Mouse (Mus musculus) midbrain, postnatal 0 days (tissue): Measurements from ENCODE around the gene Gstp3. TPM values are rescaled to one million over a fixed set of nuclear protein-coding genes. Genes with fewer than 3 reads are reported as not detected.

ENCODE experiments used
- ATAC-seq: fragments of 200-750 bp; cut with Nextera tagmentation; 2 replicates; pipeline ENCODE4 v1.8.0; 2017; ENCODE audit warnings: moderate number of reproducible peaks, mild to moderate bottlenecking, moderate TSS enrichment, moderate library complexity; ENCODE audit not compliant: low FRiP score
- DNase-seq: peaks from one replicate; pipeline ENCODE4 v3.0.0-alpha.2; 2015; ENCODE audit warnings: low spot score
- H3K27ac ChIP-seq: fragments of 300-500 bp; sonication (generic); 2 replicates; pipeline ENCODE4 v1.5.1; 2014; ENCODE audit warnings: low read depth, mild to moderate bottlenecking, low read length, mixed read lengths
- H3K27me3 ChIP-seq: fragments of 300-500 bp; sonication (generic); 2 replicates; pipeline ENCODE4 v1.6.1; 2014; ENCODE audit warnings: low read length, control low read depth, mixed read lengths; ENCODE audit not compliant: insufficient read depth
- H3K36me3 ChIP-seq: fragments of 300-500 bp; sonication (generic); 2 replicates; pipeline ENCODE4 v1.6.1; 2014; ENCODE audit warnings: low read length, control low read depth, mixed read lengths; ENCODE audit not compliant: insufficient read depth
- H3K4me1 ChIP-seq: fragments of 300-500 bp; sonication (generic); 2 replicates; pipeline ENCODE4 v1.6.1; 2014; ENCODE audit warnings: mild to moderate bottlenecking, control low read depth, antibody characterized with exemption, low read length, mixed read lengths; ENCODE audit not compliant: insufficient read depth
- H3K4me2 ChIP-seq: fragments of 300-500 bp; sonication (generic); 2 replicates; pipeline ENCODE4 v1.6.1; 2014; ENCODE audit warnings: low read depth, mild to moderate bottlenecking, low read length, mixed read lengths; ENCODE audit not compliant: poor library complexity, severe bottlenecking
- H3K4me3 ChIP-seq: fragments of 300-500 bp; sonication (generic); 2 replicates; pipeline ENCODE4 v1.5.1; 2014; ENCODE audit warnings: low read depth, mild to moderate bottlenecking, low read length, moderate library complexity
- H3K9ac ChIP-seq: fragments of 300-500 bp; sonication (generic); replicated peaks from 2 replicates; pipeline ENCODE4 v1.6.1; 2014; ENCODE audit warnings: mild to moderate bottlenecking, low read length, moderate library complexity, mixed read lengths; ENCODE audit not compliant: poor library complexity, severe bottlenecking
- H3K9me3 ChIP-seq: fragments of 300-500 bp; sonication (generic); 2 replicates; pipeline ENCODE4 v1.6.1; 2016; ENCODE audit warnings: low read length, control low read depth
- CTCF ChIP-seq: IDR thresholded peaks from 2 replicates; pipeline ENCODE4 v1.5.1; 2016; ENCODE audit warnings: antibody characterized with exemption, mild to moderate bottlenecking
- WGBS: fragments of 180-500 bp; shearing (Covaris S2); extraction: QIAGEN DNeasy Blood & Tissue Kit; methylation state at CpG from one replicate; pipeline ENCODE4 v1.1.7; 2014; 5-methylcytosine and 5-hydroxymethylcytosine counted together
- polyA plus RNA-seq: library from polyadenylated mRNA; unstranded; fragments of >200 nt; fragmentation: Nextera tagmentation; extraction: Ambion mirVana; gene quantifications from 2 replicates; pipeline ENCODE4 v1.2.1, GENCODE M21; 2015
- total RNA-seq: library from RNA; depleted of rRNA; stranded (reverse); fragments of >200 nt; gene quantifications from 2 replicates; pipeline ENCODE4 v1.2.3, GENCODE M21; 2014

The Gstp3 gene
- total and polyA plus RNA-seq, 2 experiments from 2014 or later: not detected

DNA sequence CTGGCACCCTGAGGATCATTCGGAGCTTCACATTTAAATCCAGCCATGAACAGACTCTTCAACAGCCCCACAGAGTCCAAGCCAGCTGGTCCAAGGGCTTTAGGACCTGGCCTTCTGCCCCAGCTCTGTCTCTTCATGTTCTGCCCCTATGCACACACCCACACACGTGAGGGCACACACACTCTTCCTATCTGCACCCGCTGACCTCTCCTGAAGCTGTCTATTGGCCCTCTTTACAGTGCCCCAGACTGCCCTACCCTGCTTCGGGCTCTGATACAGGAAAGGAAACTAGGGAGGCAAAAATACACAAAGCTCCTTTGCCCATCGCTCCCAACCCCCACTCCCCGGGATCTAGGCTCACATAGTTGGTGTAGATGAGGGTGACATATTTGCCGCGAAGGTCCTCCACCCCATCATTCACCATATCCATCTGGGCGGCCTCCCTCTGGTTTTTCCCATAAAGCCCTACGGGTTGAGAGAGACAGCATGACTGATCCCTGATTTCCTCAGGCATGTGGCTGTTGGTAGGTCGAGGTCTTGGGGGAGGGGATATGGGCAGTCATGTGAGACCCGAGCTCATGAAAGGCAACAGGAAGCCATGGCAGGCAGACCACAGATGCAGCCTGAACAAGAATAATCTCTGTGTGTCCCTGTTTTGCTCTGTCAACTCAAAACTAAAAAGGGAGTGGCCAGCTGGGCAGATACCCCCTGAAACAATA lies 22.9 kb downstream of the Gstp3 start:
- ATAC-seq: peak; percentile 28; the same call in 1 of the 2 replicates
- Histone ChIP-seq H3K36me3 (peaks cover 2% of the 10 kb centered on the region; the same call in 1 of the 2 replicates), H3K9ac (no peak overlapping the region), H3K4me2 (0 out of 2 replicates have a peak overlapping the region, but pooled peaks have one; percentile 15), H3K27me3 (no peaks in the 10 kb centered on the region), H3K27ac (no peak overlapping the region), H3K4me1 (peaks cover 4% of the 10 kb centered on the region; the same call in 1 of the 2 replicates), H3K4me3 (no peak overlapping the region), H3K9me3 (no peaks in the 10 kb centered on the region)
- 68% methylated on average over 12 of the region's 12 CpGs for WGBS
- DNase-seq: no peak
- TF ChIP-seq CTCF: no peak

DNA sequence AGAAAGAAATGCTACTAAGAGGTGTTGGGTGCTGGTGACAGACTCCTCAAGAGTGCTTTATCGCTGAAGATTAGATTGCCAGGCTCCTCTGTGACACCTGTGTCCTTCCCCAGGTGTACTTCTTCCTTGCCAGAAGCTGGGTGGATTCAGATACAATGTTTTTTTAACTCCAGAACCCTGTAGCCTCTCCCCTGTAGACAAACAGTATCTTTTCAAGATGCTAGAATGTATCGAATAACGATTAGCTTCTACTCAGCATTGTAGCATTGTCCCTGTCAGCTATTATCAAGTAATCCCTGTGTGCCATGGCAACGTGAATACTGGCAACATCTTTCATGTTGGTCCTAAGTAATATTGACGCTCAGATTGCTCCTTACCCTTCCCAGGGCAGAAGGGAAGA lies 25.6 kb downstream of the Gstp3 start:
- no peak overlapping the region for H3K9ac ChIP-seq
- peaks cover 2% of the 10 kb centered on the region; the same call in 1 of the 2 replicates for H3K36me3 ChIP-seq
- no peak overlapping the region for H3K27ac ChIP-seq
- ATAC-seq (no peak), DNase-seq (no peak)
- 46% methylated on average over 5 of the region's 5 CpGs for WGBS
- TF ChIP-seq CTCF: no peak
- no peak overlapping the region for H3K4me3 ChIP-seq
- no peaks in the 10 kb centered on the region for H3K27me3 ChIP-seq
- peaks cover 4% of the 10 kb centered on the region; the same call in 1 of the 2 replicates for H3K4me1 ChIP-seq
- H3K9me3 ChIP-seq: no peaks in the 10 kb centered on the region
- H3K4me2 ChIP-seq: no peak overlapping the region

DNA sequence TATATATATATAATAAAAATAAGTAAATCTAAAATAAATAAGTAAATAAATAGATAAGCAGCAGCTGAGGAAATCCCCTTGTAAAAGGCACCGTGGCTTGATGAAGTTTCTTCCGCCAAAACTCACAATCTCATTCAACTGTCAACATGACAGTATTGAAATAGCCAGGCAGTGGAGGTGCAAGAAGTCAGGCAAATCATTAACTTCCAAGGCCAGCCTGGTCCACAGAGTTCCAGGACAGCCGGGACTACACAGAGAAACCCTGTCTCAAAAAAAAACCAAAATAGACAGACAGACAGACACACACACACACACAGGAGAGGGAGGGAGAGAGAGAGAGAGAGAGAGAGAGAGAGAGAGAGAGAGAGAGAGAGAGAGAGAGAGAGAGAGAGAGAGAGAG lies 26.1 kb downstream of the Gstp3 start:
- Histone ChIP-seq H3K9ac (no peak overlapping the region), H3K4me3 (no peak overlapping the region), H3K36me3 (peaks cover 2% of the 10 kb centered on the region; the same call in 1 of the 2 replicates), H3K4me1 (peaks cover 2% of the 10 kb centered on the region; the same call in 1 of the 2 replicates), H3K4me2 (no peak overlapping the region), H3K9me3 (no peaks in the 10 kb centered on the region), H3K27me3 (no peaks in the 10 kb centered on the region), H3K27ac (no peak overlapping the region)
- ATAC-seq: no peak
- no peak for TF ChIP-seq CTCF
- no peak for DNase-seq
- WGBS: 88% methylated on average over 3 of the region's 3 CpGs

DNA sequence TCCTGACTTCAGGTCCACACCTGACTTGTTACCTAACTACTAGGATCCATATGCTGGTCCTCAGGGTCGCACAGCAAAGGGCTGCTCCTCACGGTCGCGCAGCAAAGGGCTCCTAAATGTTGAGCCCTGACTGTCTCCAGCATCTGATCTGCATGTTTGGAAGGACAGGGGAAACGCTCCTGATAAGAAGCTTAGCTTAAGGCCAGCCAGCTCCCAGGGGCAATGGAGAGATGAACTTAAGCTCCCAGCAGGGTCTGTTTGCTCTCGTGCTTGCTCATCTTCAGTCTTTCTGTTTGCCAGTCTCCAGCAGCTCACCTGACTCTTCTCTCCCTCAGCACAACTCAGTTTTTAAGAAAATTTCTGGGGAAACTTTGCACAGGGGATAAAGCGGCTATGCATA lies 26.7 kb downstream of the Gstp3 start:
- H3K4me2 ChIP-seq: no peak overlapping the region

DNA sequence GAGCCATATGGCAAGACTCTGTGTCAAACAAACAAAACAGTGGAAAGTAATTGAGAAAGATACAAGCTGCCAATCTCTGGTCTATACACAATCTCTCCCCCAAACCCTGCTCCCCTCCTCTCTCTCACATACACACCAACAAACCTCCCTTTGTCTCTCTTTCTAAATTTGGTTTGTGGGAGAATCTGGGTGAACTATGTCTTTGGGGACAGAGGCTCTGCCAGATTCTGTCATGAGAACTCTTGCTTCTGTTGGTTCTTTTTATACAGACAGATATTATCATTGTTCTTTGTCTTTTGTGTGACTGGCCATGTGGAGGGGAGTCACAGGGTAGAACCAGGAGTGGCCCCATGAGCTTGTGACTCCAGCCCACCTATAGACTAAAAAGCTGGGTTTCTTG lies 31.8 kb downstream of the Gstp3 start:
- ATAC-seq: no peak
- H3K4me3 ChIP-seq: no peak overlapping the region
- H3K4me1 ChIP-seq: no peaks in the 10 kb centered on the region
- H3K27me3 ChIP-seq: no peaks in the 10 kb centered on the region
- TF ChIP-seq CTCF: no peak
- no peak overlapping the region for H3K9ac ChIP-seq
- H3K4me2 ChIP-seq: no peak overlapping the region
- H3K9me3 ChIP-seq: no peaks in the 10 kb centered on the region
- H3K27ac ChIP-seq: no peak overlapping the region
- DNase-seq: no peak
- no peaks in the 10 kb centered on the region for H3K36me3 ChIP-seq

More for the DNA sequence above, 26.7 kb downstream of the Gstp3 start:
- no peak for TF ChIP-seq CTCF
- Histone ChIP-seq H3K4me3 (no peak overlapping the region), H3K36me3 (peaks cover 2% of the 10 kb centered on the region; the same call in 1 of the 2 replicates), H3K4me1 (no peaks in the 10 kb centered on the region; the same call in 1 of the 2 replicates), H3K27ac (no peak overlapping the region), H3K27me3 (no peaks in the 10 kb centered on the region), H3K9ac (no peak overlapping the region), H3K9me3 (no peaks in the 10 kb centered on the region)
- ATAC-seq (no peak), DNase-seq (no peak)
- WGBS: 45% methylated on average over 7 of the region's 7 CpGs

DNA sequence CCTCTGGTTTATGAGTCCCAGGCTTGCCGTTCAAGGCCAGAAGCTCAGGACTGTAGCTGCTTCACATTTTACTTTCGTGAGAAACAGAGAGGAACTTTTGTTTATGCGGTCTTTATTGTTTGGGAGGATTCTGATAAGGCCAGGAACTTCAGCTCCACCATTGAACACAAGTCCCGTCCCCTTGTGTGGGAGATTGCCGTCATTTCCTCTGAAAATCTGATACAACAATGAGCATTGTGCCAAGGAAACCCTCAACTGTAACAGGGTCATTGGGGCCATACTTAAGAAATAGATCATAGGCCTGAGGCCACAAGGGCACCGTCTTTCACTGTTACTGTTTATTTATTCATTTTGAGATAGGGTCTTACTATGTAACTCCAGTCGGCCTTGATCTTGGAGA lies 36.2 kb downstream of the Gstp3 start:
- no peaks in the 10 kb centered on the region for H3K27me3 ChIP-seq
- no peak overlapping the region for H3K27ac ChIP-seq
- H3K4me3 ChIP-seq: no peak overlapping the region
- no peaks in the 10 kb centered on the region for H3K4me1 ChIP-seq
- no peak for TF ChIP-seq CTCF
- H3K9ac ChIP-seq: no peak overlapping the region
- ATAC-seq (no peak), DNase-seq (no peak)
- WGBS: 82% methylated on average over 7 of the region's 7 CpGs
- no peaks in the 10 kb centered on the region for H3K9me3 ChIP-seq
- no peaks in the 10 kb centered on the region for H3K36me3 ChIP-seq
- no peak overlapping the region for H3K4me2 ChIP-seq
